Mouse (Mus musculus): ENCODE measurements around the gene Olfr1392. TPM values are rescaled to one million over a fixed set of nuclear protein-coding genes. Genes with fewer than 3 reads are reported as not detected.

Olfr1392 gene
- total RNA-seq, 1 experiment: not detected

GRCm38 (mm10) chr11:49250422-49251379 is 34.4 kb upstream of the Olfr1392 start:
- Histone ChIP-seq H3K9me3 (ENCODE audit: control insufficient read depth, insufficient read depth, low read depth, low read length) (no peaks in the 10 kb centered on the region), H3K4me3 (ENCODE audit: insufficient read depth in 1 of 2, low read depth in 1 of 2, low read length in 2 of 2, poor library complexity in 1 of 2, severe bottlenecking in 1 of 2) (peak overlapping the region; percentile 73 to 75), H3K4me1 (ENCODE audit: control insufficient read depth in 2 of 2, insufficient read depth in 2 of 2, low read length in 2 of 2, poor library complexity in 1 of 2) (peaks cover 4 to 9% of the 10 kb centered on the region in 2 experiments), H3K36me3 (ENCODE audit: control insufficient read depth, insufficient read depth, low read length, poor library complexity, severe bottlenecking) (peaks cover 2% of the 10 kb centered on the region; the same call in 1 of the 2 replicates), H3K9ac (ENCODE audit: insufficient read depth, low read depth, low read length, poor library complexity, severe bottlenecking) (peak overlapping the region; percentile 81), H3K27ac (ENCODE audit: insufficient read depth, low read depth, low read length, poor library complexity, severe bottlenecking) (no peak overlapping the region)
- TF ChIP-seq MAFK (IDR thresholded peaks at IDR 0.05; ENCODE audit: insufficient read depth, low read depth, low read length): no peak
- TF ChIP-seq ZNF384 (IDR thresholded peaks at IDR 0.05; ENCODE audit: low read depth, low read length): no peak
- TF ChIP-seq HCFC1 (IDR thresholded peaks at IDR 0.05; ENCODE audit: borderline replicate concordance, insufficient read depth, low read length): no peak
- TF ChIP-seq ZC3H11A (IDR thresholded peaks at IDR 0.05; ENCODE audit: borderline replicate concordance, low read depth, low read length): no peak
- TF ChIP-seq CHD2 (IDR thresholded peaks at IDR 0.05; ENCODE audit: low read depth, low read length): no peak
- in situ Hi-C loops (cut with MboI; ENCODE audit: low sequenced_read_pairs in 2 of 2, unreplicated experiment in 2 of 2): loop anchor here in 1 of 2 experiments (25.0 kb wide), 1 partner anchor 388 kb away; the partner anchor contains the start of gene Irgm1
- no peak for DNase-seq (ENCODE audit: low read depth, low spot score)

GRCm38 (mm10) chr11:49251380-49251761 is 33.7 kb upstream of the Olfr1392 start:
- in situ Hi-C loops (cut with MboI; ENCODE audit: low sequenced_read_pairs in 2 of 2, unreplicated experiment in 2 of 2): loop anchor here in 1 of 2 experiments (25.0 kb wide), 1 partner anchor 389 kb away; the partner anchor contains the start of gene Irgm1

GRCm38 (mm10) chr11:49252048-49252447 is 33.0 kb upstream of the Olfr1392 start:
- no peak for TF ChIP-seq MAFK (IDR thresholded peaks at IDR 0.05; ENCODE audit: insufficient read depth, low read depth, low read length)
- no peak for TF ChIP-seq CHD2 (IDR thresholded peaks at IDR 0.05; ENCODE audit: low read depth, low read length)
- TF ChIP-seq ZNF384 (IDR thresholded peaks at IDR 0.05; ENCODE audit: low read depth, low read length): no peak
- no peak for TF ChIP-seq ZC3H11A (IDR thresholded peaks at IDR 0.05; ENCODE audit: borderline replicate concordance, low read depth, low read length)
- TF ChIP-seq HCFC1 (IDR thresholded peaks at IDR 0.05; ENCODE audit: borderline replicate concordance, insufficient read depth, low read length): no peak
- no peak overlapping the region for H3K27ac ChIP-seq (ENCODE audit: insufficient read depth, low read depth, low read length, poor library complexity, severe bottlenecking)
- peaks cover 2 to 8% of the 10 kb centered on the region in 2 experiments for H3K4me1 ChIP-seq (ENCODE audit: control insufficient read depth in 2 of 2, insufficient read depth in 2 of 2, low read length in 2 of 2, poor library complexity in 1 of 2)
- H3K36me3 ChIP-seq (ENCODE audit: control insufficient read depth, insufficient read depth, low read length, poor library complexity, severe bottlenecking): peaks cover 2% of the 10 kb centered on the region; the same call in 1 of the 2 replicates
- in situ Hi-C loops (cut with MboI; ENCODE audit: low sequenced_read_pairs in 2 of 2, unreplicated experiment in 2 of 2): loop anchor here in 1 of 2 experiments (25.0 kb wide), 1 partner anchor 390 kb away; the partner anchor contains the start of gene Irgm1
- no peaks in the 10 kb centered on the region for H3K9me3 ChIP-seq (ENCODE audit: control insufficient read depth, insufficient read depth, low read depth, low read length)
- DNase-seq (ENCODE audit: low read depth, low spot score): no peak
- H3K9ac ChIP-seq (ENCODE audit: insufficient read depth, low read depth, low read length, poor library complexity, severe bottlenecking): no peak overlapping the region
- H3K4me3 ChIP-seq (ENCODE audit: insufficient read depth in 1 of 2, low read depth in 1 of 2, low read length in 2 of 2, poor library complexity in 1 of 2, severe bottlenecking in 1 of 2): no peak overlapping the region

More at GRCm38 (mm10) chr11:49251380-49251761, 33.7 kb upstream of the Olfr1392 start:
- TF ChIP-seq MAFK (IDR thresholded peaks at IDR 0.05; ENCODE audit: insufficient read depth, low read depth, low read length) (no peak), CHD2 (IDR thresholded peaks at IDR 0.05; ENCODE audit: low read depth, low read length) (no peak), HCFC1 (IDR thresholded peaks at IDR 0.05; ENCODE audit: borderline replicate concordance, insufficient read depth, low read length) (no peak), ZNF384 (IDR thresholded peaks at IDR 0.05; ENCODE audit: low read depth, low read length) (no peak), ZC3H11A (IDR thresholded peaks at IDR 0.05; ENCODE audit: borderline replicate concordance, low read depth, low read length) (no peak)
- Histone ChIP-seq H3K36me3 (ENCODE audit: control insufficient read depth, insufficient read depth, low read length, poor library complexity, severe bottlenecking) (peaks cover 2% of the 10 kb centered on the region; the same call in 1 of the 2 replicates), H3K4me1 (ENCODE audit: control insufficient read depth in 2 of 2, insufficient read depth in 2 of 2, low read length in 2 of 2, poor library complexity in 1 of 2) (peaks cover 2 to 9% of the 10 kb centered on the region in 2 experiments), H3K9me3 (ENCODE audit: control insufficient read depth, insufficient read depth, low read depth, low read length) (no peaks in the 10 kb centered on the region), H3K9ac (ENCODE audit: insufficient read depth, low read depth, low read length, poor library complexity, severe bottlenecking) (no peak overlapping the region), H3K27ac (ENCODE audit: insufficient read depth, low read depth, low read length, poor library complexity, severe bottlenecking) (no peak overlapping the region), H3K4me3 (ENCODE audit: insufficient read depth in 1 of 2, low read depth in 1 of 2, low read length in 2 of 2, poor library complexity in 1 of 2, severe bottlenecking in 1 of 2) (no peak overlapping the region)
- DNase-seq (ENCODE audit: low read depth, low spot score): no peak

- Histone ChIP-seq H3K9me3 (ENCODE audit: control insufficient read depth, insufficient read depth, low read depth, low read length) (no peaks in the 10 kb centered on the region), H3K9ac (ENCODE audit: insufficient read depth, low read depth, low read length, poor library complexity, severe bottlenecking) (no peak overlapping the region), H3K27ac (ENCODE audit: insufficient read depth, low read depth, low read length, poor library complexity, severe bottlenecking) (no peak overlapping the region), H3K4me3 (ENCODE audit: insufficient read depth in 1 of 2, low read depth in 1 of 2, low read length in 2 of 2, poor library complexity in 1 of 2, severe bottlenecking in 1 of 2) (no peak overlapping the region), H3K4me1 (ENCODE audit: control insufficient read depth in 2 of 2, insufficient read depth in 2 of 2, low read length in 2 of 2, poor library complexity in 1 of 2) (peaks cover 2 to 6% of the 10 kb centered on the region in 2 experiments), H3K36me3 (ENCODE audit: control insufficient read depth, insufficient read depth, low read length, poor library complexity, severe bottlenecking) (peaks cover 2% of the 10 kb centered on the region; the same call in 1 of the 2 replicates)
- in situ Hi-C loops (cut with MboI; ENCODE audit: low sequenced_read_pairs in 2 of 2, unreplicated experiment in 2 of 2): loop anchor here in 1 of 2 experiments (25.0 kb wide), 1 partner anchor 391 kb away; the partner anchor contains the start of gene Irgm1
- no peak for DNase-seq (ENCODE audit: low read depth, low spot score)
- TF ChIP-seq ZC3H11A (IDR thresholded peaks at IDR 0.05; ENCODE audit: borderline replicate concordance, low read depth, low read length): no peak
- TF ChIP-seq MAFK (IDR thresholded peaks at IDR 0.05; ENCODE audit: insufficient read depth, low read depth, low read length): no peak
- TF ChIP-seq ZNF384 (IDR thresholded peaks at IDR 0.05; ENCODE audit: low read depth, low read length): no peak
- TF ChIP-seq CHD2 (IDR thresholded peaks at IDR 0.05; ENCODE audit: low read depth, low read length): no peak
- no peak for TF ChIP-seq HCFC1 (IDR thresholded peaks at IDR 0.05; ENCODE audit: borderline replicate concordance, insufficient read depth, low read length)
These were observed 32.0 kb upstream of the Olfr1392 start for GRCm38 (mm10) chr11:49253035-49253434.
